Mouse (Mus musculus) hindbrain, postnatal 0 days (tissue): Measurements from ENCODE around the gene Myg1. TPM values are rescaled to one million over a fixed set of nuclear protein-coding genes. Genes with fewer than 3 reads are reported as not detected.
"Not testable (repeated sequence)": the region's sequence is repeated elsewhere in the genome, so short reads cannot be mapped to it uniquely, and the experiment has no call there.

ENCODE experiments used
- ATAC-seq: fragments of 200-750 bp; cut with Nextera tagmentation; 2 replicates; pipeline ENCODE4 v1.8.0; 2017; ENCODE audit warnings: mild to moderate bottlenecking, moderate TSS enrichment, moderate library complexity
- DNase-seq: peaks from one replicate; pipeline ENCODE4 v3.0.0-alpha.2; 2015; ENCODE audit warnings: low spot score
- H3K27ac ChIP-seq: fragments of 300-500 bp; sonication (generic); 2 replicates; pipeline ENCODE4 v1.5.1; 2014; ENCODE audit warnings: mild to moderate bottlenecking
- H3K27me3 ChIP-seq: fragments of 300-500 bp; sonication (generic); 2 replicates; pipeline ENCODE4 v1.6.1; 2014; ENCODE audit warnings: low read length, mixed read lengths; ENCODE audit not compliant: insufficient read depth
- H3K36me3 ChIP-seq: fragments of 300-500 bp; sonication (generic); 2 replicates; pipeline ENCODE4 v1.6.1; 2014; ENCODE audit warnings: low read length, mixed read lengths; ENCODE audit not compliant: insufficient read depth
- H3K4me1 ChIP-seq: fragments of 300-500 bp; sonication (generic); 2 replicates; pipeline ENCODE4 v1.6.1; 2014; ENCODE audit warnings: antibody characterized with exemption, low read length, mixed read lengths; ENCODE audit not compliant: insufficient read depth
- H3K4me2 ChIP-seq: fragments of 300-500 bp; sonication (generic); 2 replicates; pipeline ENCODE4 v1.6.1; 2014; ENCODE audit warnings: low read depth, mild to moderate bottlenecking, low read length, moderate library complexity, mixed read lengths
- H3K4me3 ChIP-seq: fragments of 300-500 bp; sonication (generic); 2 replicates; pipeline ENCODE4 v1.5.1; 2014; ENCODE audit warnings: low read length
- H3K9ac ChIP-seq: fragments of 300-500 bp; sonication (generic); replicated peaks from 2 replicates; pipeline ENCODE4 v1.6.1; 2014; ENCODE audit warnings: mild to moderate bottlenecking, low read length, moderate library complexity, mixed read lengths
- H3K9me3 ChIP-seq: fragments of 300-500 bp; sonication (generic); 2 replicates; pipeline ENCODE4 v1.6.1; 2016; ENCODE audit warnings: low read length, mixed read lengths
- CTCF ChIP-seq: IDR thresholded peaks from 2 replicates; pipeline ENCODE4 v1.5.1; 2016; ENCODE audit warnings: antibody characterized with exemption, control low read depth, low read depth
- WGBS: fragments of 180-500 bp; shearing (Covaris S2); extraction: QIAGEN DNeasy Blood & Tissue Kit; methylation state at CpG from one replicate; pipeline ENCODE4 v1.1.7; 2014; 5-methylcytosine and 5-hydroxymethylcytosine counted together
- polyA plus RNA-seq: library from polyadenylated mRNA; unstranded; fragments of >200 nt; fragmentation: Nextera tagmentation; extraction: Ambion mirVana; gene quantifications from 2 replicates; pipeline ENCODE4 v1.2.1, GENCODE M21; 2015
- total RNA-seq: library from RNA; depleted of rRNA; stranded (reverse); fragments of >200 nt; gene quantifications from 2 replicates; pipeline ENCODE4 v1.2.3, GENCODE M21; 2014

The Myg1 gene
- total and polyA plus RNA-seq, 2 experiments from 2014 or later, result 58.0 to 79.8 TPM

DNA sequence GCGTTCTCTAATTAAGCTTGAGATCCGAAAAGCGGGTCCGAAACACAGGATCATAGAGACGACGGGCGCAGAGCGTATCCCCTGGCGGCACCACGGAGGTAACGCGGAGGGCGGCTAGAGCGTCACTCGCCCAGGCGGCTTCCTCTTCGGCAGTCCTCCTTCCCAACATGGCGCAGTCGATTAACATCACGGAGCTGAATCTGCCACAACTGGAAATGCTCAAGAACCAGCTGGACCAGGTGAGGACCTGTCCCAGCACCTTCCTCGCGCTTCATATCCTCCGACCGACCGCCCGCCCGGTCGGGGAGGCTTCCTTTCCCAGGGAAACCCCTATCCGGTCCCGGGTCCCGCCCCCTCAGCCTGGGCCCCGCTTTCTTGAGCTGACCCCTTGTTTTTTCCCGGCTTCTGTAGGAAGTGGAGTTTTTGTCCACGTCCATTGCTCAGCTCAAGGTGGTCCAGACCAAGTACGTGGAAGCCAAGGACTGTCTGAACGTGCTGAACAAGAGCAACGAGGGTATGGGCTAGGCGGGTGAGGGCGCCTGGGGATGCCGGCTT is 5.4 kb upstream of the Myg1 start, which contains the start of gene Pfdn5:
Pfdn5 (plus strand) TSS at position 95 of the 555 bp plus-strand sequence.
- peaks cover 5% of the 10 kb centered on the region; the same call in 1 of the 2 replicates for H3K36me3 ChIP-seq
- no peaks in the 10 kb centered on the region for H3K27me3 ChIP-seq
- DNase-seq (peak; percentile 92), ATAC-seq (peak; percentile 95)
- peak within 1 kb of the TSS; percentile 79 for H3K9ac ChIP-seq
- under 1% methylated on average over 40 of the region's 40 CpGs for WGBS
- no peaks in the 10 kb centered on the region for H3K9me3 ChIP-seq
- H3K27ac ChIP-seq, result peak within 1 kb of the TSS; percentile 81
- H3K4me1 ChIP-seq, result peaks cover 8% of the 10 kb centered on the region; the same call in 1 of the 2 replicates
- TF ChIP-seq CTCF, result peak; percentile 67
- peak within 1 kb of the TSS; percentile 90 for H3K4me2 ChIP-seq
- H3K4me3 ChIP-seq, result peak within 1 kb of the TSS; percentile 85

DNA sequence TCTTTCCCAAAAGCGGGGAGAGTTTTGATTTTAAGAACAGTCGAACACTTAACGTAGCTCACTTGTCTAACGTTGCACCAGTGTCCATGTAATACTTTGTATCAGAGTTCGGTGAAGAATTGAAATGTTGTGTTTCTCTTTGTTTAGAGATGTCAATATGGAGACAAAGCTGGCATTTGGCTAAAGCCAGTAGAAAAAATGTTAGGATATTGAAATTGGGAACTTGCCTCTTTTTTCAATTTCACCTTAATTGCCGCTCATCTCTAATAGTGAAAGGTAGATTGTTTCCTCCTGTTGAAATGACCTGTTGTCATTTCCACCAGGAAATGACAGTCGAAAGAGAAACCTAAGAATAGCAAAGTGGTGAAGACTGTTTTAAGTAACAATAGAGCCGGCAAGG is 4.6 kb upstream of the Myg1 start:
- WGBS, result 66% methylated on average over 8 of the region's 8 CpGs

DNA sequence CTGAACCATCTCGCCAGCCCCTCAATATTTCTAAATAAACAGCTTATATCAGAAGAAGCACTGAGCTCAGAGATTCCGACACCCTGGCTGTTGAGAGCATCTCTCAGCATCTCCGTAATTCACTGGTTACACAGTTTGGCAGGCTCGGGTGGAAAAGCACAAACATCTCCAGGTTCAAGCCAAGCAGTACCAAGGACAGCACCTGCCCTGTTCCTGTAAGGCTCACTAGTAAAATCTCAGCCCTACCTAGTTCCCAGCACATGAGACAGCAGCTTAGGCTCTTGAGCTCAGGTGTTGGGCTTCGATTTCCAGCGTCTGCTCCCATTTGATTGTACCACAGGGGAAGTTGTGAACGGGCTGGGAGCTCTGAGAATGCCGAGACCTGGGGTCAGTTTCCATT is 3.7 kb downstream of the Myg1 start:
- Histone ChIP-seq H3K27me3 (no peaks in the 10 kb centered on the region), H3K36me3 (peaks cover 36% of the 10 kb centered on the region), H3K9ac (no peak overlapping the region), H3K4me2 (no peak overlapping the region), H3K4me1 (peaks cover 9% of the 10 kb centered on the region), H3K4me3 (no peak overlapping the region), H3K9me3 (no peaks in the 10 kb centered on the region), H3K27ac (no peak overlapping the region)
- DNase-seq (no peak), ATAC-seq (no peak)
- no peak for TF ChIP-seq CTCF
- 90% methylated on average over 8 of the region's 8 CpGs for WGBS

More for the DNA sequence above, 4.6 kb upstream of the Myg1 start:
- DNase-seq, result no peak
- H3K4me3 ChIP-seq, result peak overlapping the region; percentile 85
- H3K9me3 ChIP-seq, result no peaks in the 10 kb centered on the region
- no peak for TF ChIP-seq CTCF
- peak overlapping the region; percentile 90 for H3K4me2 ChIP-seq
- peaks cover 8% of the 10 kb centered on the region; the same call in 1 of the 2 replicates for H3K4me1 ChIP-seq
- peak overlapping the region; percentile 79 for H3K9ac ChIP-seq
- no peaks in the 10 kb centered on the region for H3K27me3 ChIP-seq
- no peak overlapping the region for H3K27ac ChIP-seq
- no peak for ATAC-seq
- H3K36me3 ChIP-seq, result peaks cover 5% of the 10 kb centered on the region; the same call in 1 of the 2 replicates

GRCm38 (mm10) chr15:102335925-102336324 is 4.4 kb downstream of the Myg1 start:
- not testable (repeated sequence) for ATAC-seq
- 90% methylated on average over 5 of the region's 5 CpGs for WGBS
- peaks cover 35% of the 10 kb centered on the region for H3K36me3 ChIP-seq

GRCm38 (mm10) chr15:102336946-102337345 is 5.4 kb downstream of the Myg1 start:
- Histone ChIP-seq H3K9me3 (no peaks in the 10 kb centered on the region), H3K4me1 (peaks cover 8% of the 10 kb centered on the region), H3K27ac (no peak overlapping the region), H3K27me3 (no peaks in the 10 kb centered on the region), H3K4me2 (no peak overlapping the region), H3K9ac (no peak overlapping the region), H3K36me3 (peaks cover 35% of the 10 kb centered on the region), H3K4me3 (no peak overlapping the region)
- DNase-seq, result no peak
- WGBS, result 93% methylated on average over 4 of the region's 4 CpGs
- ATAC-seq, result no peak
- TF ChIP-seq CTCF, result no peak

More at GRCm38 (mm10) chr15:102335925-102336324, 4.4 kb downstream of the Myg1 start:
- not testable (repeated sequence) for H3K27me3 ChIP-seq, H3K9ac ChIP-seq, H3K4me2 ChIP-seq, H3K9me3 ChIP-seq, H3K27ac ChIP-seq, H3K4me3 ChIP-seq, H3K4me1 ChIP-seq
- peak; percentile 63 for TF ChIP-seq CTCF
- DNase-seq, result peak; percentile 38

- ATAC-seq, result no peak
- no peak overlapping the region for H3K9ac ChIP-seq
- 79% methylated on average over 5 of the region's 5 CpGs for WGBS
- no peak overlapping the region for H3K27ac ChIP-seq
- TF ChIP-seq CTCF, result no peak
- H3K36me3 ChIP-seq, result peaks cover 39% of the 10 kb centered on the region
- H3K4me2 ChIP-seq, result no peak overlapping the region
- H3K27me3 ChIP-seq, result no peaks in the 10 kb centered on the region
- H3K4me1 ChIP-seq, result no peaks in the 10 kb centered on the region
- H3K4me3 ChIP-seq, result no peak overlapping the region
- H3K9me3 ChIP-seq, result no peaks in the 10 kb centered on the region
- DNase-seq, result no peak
Measured at GRCm38 (mm10) chr15:102339612-102340011, 8.1 kb downstream of the Myg1 start.

DNA sequence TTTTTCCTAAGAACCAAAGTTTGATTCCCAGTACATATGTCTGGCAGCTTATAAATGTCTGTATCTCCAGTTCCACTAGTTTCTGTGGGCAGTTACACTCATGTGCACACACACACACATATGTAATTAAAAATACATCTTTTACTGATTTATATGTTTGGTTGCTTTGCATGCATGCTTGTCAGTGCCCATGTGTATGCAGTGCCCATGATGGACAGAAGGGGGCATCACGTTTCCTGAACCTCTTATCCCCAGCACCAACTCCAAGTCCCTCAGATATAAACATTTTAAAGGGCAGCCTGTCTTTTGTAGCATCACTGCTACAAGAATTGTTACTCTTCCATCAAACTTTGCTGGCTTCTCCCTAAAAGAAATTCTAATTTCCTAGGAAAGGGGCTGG is 10.1 kb downstream of the Myg1 start:
- Histone ChIP-seq H3K4me1 (no peaks in the 10 kb centered on the region), H3K27ac (no peak overlapping the region), H3K9ac (no peak overlapping the region), H3K27me3 (no peaks in the 10 kb centered on the region), H3K4me3 (no peak overlapping the region), H3K36me3 (peaks cover 37% of the 10 kb centered on the region), H3K4me2 (no peak overlapping the region), H3K9me3 (no peaks in the 10 kb centered on the region)
- WGBS, result 12% methylated on average over 1 of the region's 1 CpGs
- peak; percentile 30 for DNase-seq
- no peak for ATAC-seq
- peak; percentile 67 for TF ChIP-seq CTCF
